Mouse (Mus musculus): Measurements from ENCODE around the gene Tpp1. TPM values are rescaled to one million over a fixed set of nuclear protein-coding genes. Genes with fewer than 3 reads are reported as not detected.

Tpp1 gene
- polyA plus RNA-seq, 2 experiments from 2014 or later, result 86.2 to 106 TPM

- ATAC-seq, result peak; percentile 96
These were observed 25.7 kb downstream of the Tpp1 start for GRCm38 (mm10) chr7:105726144-105726979.

- no peak for ATAC-seq
These were observed 30.1 kb downstream of the Tpp1 start for GRCm38 (mm10) chr7:105721916-105722315.

- no peak for ATAC-seq
These were observed 36.7 kb downstream of the Tpp1 start for GRCm38 (mm10) chr7:105715366-105715765.

- no peak for ATAC-seq
These were observed 43.3 kb downstream of the Tpp1 start for GRCm38 (mm10) chr7:105708733-105709132.

- ATAC-seq, result no peak
These were observed 48.2 kb downstream of the Tpp1 start for GRCm38 (mm10) chr7:105703816-105704215.

DNA sequence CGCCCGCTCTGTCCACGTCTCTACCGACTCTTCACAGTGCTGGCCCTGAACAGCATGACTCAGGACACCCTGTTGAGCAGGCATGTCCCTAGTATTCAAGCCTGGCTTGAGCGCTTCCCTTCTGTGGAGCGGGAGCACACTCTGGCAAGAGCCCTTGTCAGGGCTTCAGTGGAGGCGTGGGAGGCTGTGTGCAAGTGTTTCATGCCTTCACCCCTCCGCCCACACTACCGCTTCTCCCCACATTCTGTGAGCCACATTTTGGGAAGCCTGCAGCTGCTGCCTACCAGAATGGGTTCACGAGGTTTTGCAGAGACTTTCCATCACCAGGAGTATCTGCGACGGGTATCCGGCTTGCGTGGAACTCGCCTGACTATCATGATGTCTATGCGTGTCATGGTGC, 48.9 kb downstream of the Tpp1 start:
- no peak for ATAC-seq

Other genes starting within 250 kb of the Tpp1 start
- gene Smpd1, start 197.9 kb downstream of the Tpp1 start, polyA plus RNA-seq (2017; shearing (Covaris generic)), result 10 to 100 TPM; 20.4 to 25.0 TPM
- gene Apbb1, start 170.6 kb downstream of the Tpp1 start, polyA plus RNA-seq (2017; shearing (Covaris generic)), result 1 to 10 TPM; 3.5 to 4.2 TPM
- not detected for gene Hpx, start 152.1 kb downstream of the Tpp1 start, polyA plus RNA-seq (2017; shearing (Covaris generic))
- gene Trim3, start 118.7 kb downstream of the Tpp1 start, polyA plus RNA-seq (2017; shearing (Covaris generic)), result 1 to 10 TPM; 1.9 to 2.5 TPM
- gene Timm10b, start 112.2 kb downstream of the Tpp1 start, polyA plus RNA-seq (2017; shearing (Covaris generic)), result 100 to 1,000 TPM; 214 to 228 TPM
- gene Arfip2, start 111.8 kb downstream of the Tpp1 start, polyA plus RNA-seq (2017; shearing (Covaris generic)), result 10 to 100 TPM; 12.4 to 13.6 TPM
- 1 to 10 TPM; 3.1 to 5.4 TPM for gene Gm45799, start 111.7 kb downstream of the Tpp1 start, polyA plus RNA-seq (2017; shearing (Covaris generic))
- 1 to 10 TPM in 1 of 2 experiments, under 1 TPM in 1; 0.98 to 1.1 TPM for gene Dnhd1, start 101.4 kb downstream of the Tpp1 start, polyA plus RNA-seq (2017; shearing (Covaris generic))
- 100 to 1,000 TPM; 131 to 173 TPM for gene Ilk, start 15.6 kb downstream of the Tpp1 start, polyA plus RNA-seq (2017; shearing (Covaris generic))
- gene Rrp8, start 14.8 kb downstream of the Tpp1 start, polyA plus RNA-seq (2017; shearing (Covaris generic)), result 10 to 100 TPM; 15.3 to 15.8 TPM
- 10 to 100 TPM; 11.5 to 16.1 TPM for gene Taf10, start 7.9 kb downstream of the Tpp1 start, polyA plus RNA-seq (2017; shearing (Covaris generic))
- not detected for gene Dchs1, start 35.4 kb upstream of the Tpp1 start, polyA plus RNA-seq (2017; shearing (Covaris generic))
- gene Mrpl17, start 58.9 kb upstream of the Tpp1 start, polyA plus RNA-seq (2017; shearing (Covaris generic)), result 100 to 1,000 TPM; 175 to 216 TPM
- gene Gm4070, start 201.7 kb upstream of the Tpp1 start, polyA plus RNA-seq (2017; shearing (Covaris generic)), result 100 to 1,000 TPM; 192 to 225 TPM

Data from activated CD4-positive, CD25-positive, alpha-beta regulatory T cell, adult 4 months (primary cell).